Mouse (Mus musculus) liver, postnatal 0 days (tissue): Measurements from ENCODE around the gene Rpl10a. TPM values are rescaled to one million over a fixed set of nuclear protein-coding genes. Genes with fewer than 3 reads are reported as not detected.

Experiments
- ATAC-seq: fragments of 200-750 bp; cut with Nextera tagmentation; 2 replicates; pipeline ENCODE4 v1.8.0; 2017; ENCODE audit warnings: mild to moderate bottlenecking, moderate library complexity
- DNase-seq: peaks from one replicate; pipeline ENCODE4 v3.0.0-alpha.2; 2016
- H3K27ac ChIP-seq: fragments of 300-500 bp; sonication (generic); 2 replicates; pipeline ENCODE4 v1.5.1; 2014; ENCODE audit warnings: antibody characterized with exemption, moderate library complexity, mild to moderate bottlenecking, low read depth
- H3K27me3 ChIP-seq: fragments of 300-500 bp; sonication (generic); 2 replicates; pipeline ENCODE4 v1.6.1; 2014; ENCODE audit warnings: low read length, control low read depth, mixed read lengths; ENCODE audit not compliant: insufficient read depth
- H3K36me3 ChIP-seq: fragments of 300-500 bp; sonication (generic); replicated peaks from 2 replicates; pipeline ENCODE4 v1.6.1; 2014; ENCODE audit warnings: mild to moderate bottlenecking, control low read depth, low read length, moderate library complexity, mixed read lengths; ENCODE audit not compliant: insufficient read depth
- H3K4me1 ChIP-seq: fragments of 300-500 bp; sonication (generic); 2 replicates; pipeline ENCODE4 v1.6.1; 2014; ENCODE audit warnings: antibody characterized with exemption, mild to moderate bottlenecking, control low read depth; ENCODE audit not compliant: insufficient read depth
- H3K4me2 ChIP-seq: fragments of 300-500 bp; sonication (generic); 2 replicates; pipeline ENCODE4 v1.6.1; 2014; ENCODE audit warnings: low read depth, mild to moderate bottlenecking, low read length, moderate library complexity, mixed read lengths
- H3K4me3 ChIP-seq: fragments of 300-500 bp; sonication (generic); 2 replicates; pipeline ENCODE4 v1.5.1; 2014; ENCODE audit warnings: low read depth, low read length
- H3K9ac ChIP-seq: fragments of 300-500 bp; sonication (generic); replicated peaks from 2 replicates; pipeline ENCODE4 v1.6.1; 2014; ENCODE audit warnings: mild to moderate bottlenecking, moderate library complexity
- H3K9me3 ChIP-seq: fragments of 300-500 bp; sonication (generic); 2 replicates; pipeline ENCODE4 v1.6.1; 2016; ENCODE audit warnings: mild to moderate bottlenecking, control low read depth, low read length, mixed read lengths
- CTCF ChIP-seq: sonication (generic); IDR thresholded peaks from 2 replicates; pipeline ENCODE4 v1.5.1; 2016; ENCODE audit warnings: antibody characterized with exemption, low read depth
- EP300 ChIP-seq: IDR thresholded peaks from 2 replicates; pipeline ENCODE4 v1.6.1; 2016; ENCODE audit warnings: antibody characterized with exemption, low read depth, mild to moderate bottlenecking
- WGBS: fragments of 180-500 bp; shearing (Covaris S2); extraction: QIAGEN DNeasy Blood & Tissue Kit; methylation state at CpG from one replicate; pipeline ENCODE4 v1.1.7; 2014; ENCODE audit not compliant: insufficient replicate concordance; 5-methylcytosine and 5-hydroxymethylcytosine counted together
- polyA plus RNA-seq: library from polyadenylated mRNA; unstranded; fragments of >200 nt; fragmentation: Nextera tagmentation; extraction: Ambion mirVana; gene quantifications from 2 replicates; pipeline ENCODE4 v1.2.1, GENCODE M21; 2015

Gene Rpl10a
- polyA plus RNA-seq, 1 experiment from 2014 or later: 296 TPM

DNA sequence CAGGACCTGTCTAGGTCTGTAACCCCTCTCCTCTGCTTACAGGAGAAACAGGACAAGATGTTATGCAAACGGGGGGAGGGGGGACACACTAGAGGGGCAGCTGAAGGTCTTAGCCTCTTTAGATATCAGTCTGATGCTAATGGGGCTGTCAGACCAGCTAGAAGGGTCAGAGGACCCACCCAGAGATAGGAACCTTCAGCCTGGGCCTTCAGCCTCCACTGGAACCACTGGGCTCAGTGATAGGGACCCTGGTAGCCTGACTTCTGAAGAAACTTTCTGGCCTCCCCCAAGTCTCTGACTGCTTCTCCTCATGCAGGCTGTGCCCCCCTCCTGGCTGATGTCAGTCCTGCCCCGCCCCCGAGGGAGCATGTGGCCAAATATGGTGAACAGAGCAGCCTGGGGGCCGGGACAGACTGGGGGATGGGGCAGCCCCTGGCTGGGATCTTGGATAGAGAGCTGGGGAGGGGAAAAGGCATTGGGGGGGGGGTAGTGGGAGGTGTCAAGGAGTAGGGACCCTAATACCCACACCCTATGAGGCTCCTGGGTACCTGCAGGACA is 15.9 kb downstream of the Rpl10a start:
- WGBS: 54% methylated on average over 4 of the region's 4 CpGs
- no peak overlapping the region for H3K9ac ChIP-seq
- H3K4me3 ChIP-seq: no peak overlapping the region
- DNase-seq: no peak
- ATAC-seq: no peak
- H3K4me2 ChIP-seq: no peak overlapping the region
- H3K27ac ChIP-seq: no peak overlapping the region
- H3K9me3 ChIP-seq: no peaks in the 10 kb centered on the region
- no peaks in the 10 kb centered on the region for H3K36me3 ChIP-seq
- TF ChIP-seq CTCF: no peak
- no peak for TF ChIP-seq EP300
- H3K4me1 ChIP-seq: peaks cover 16% of the 10 kb centered on the region
- 0 out of 2 replicates have a peak, but pooled peaks cover 3% of the 10 kb centered on the region for H3K27me3 ChIP-seq

DNA sequence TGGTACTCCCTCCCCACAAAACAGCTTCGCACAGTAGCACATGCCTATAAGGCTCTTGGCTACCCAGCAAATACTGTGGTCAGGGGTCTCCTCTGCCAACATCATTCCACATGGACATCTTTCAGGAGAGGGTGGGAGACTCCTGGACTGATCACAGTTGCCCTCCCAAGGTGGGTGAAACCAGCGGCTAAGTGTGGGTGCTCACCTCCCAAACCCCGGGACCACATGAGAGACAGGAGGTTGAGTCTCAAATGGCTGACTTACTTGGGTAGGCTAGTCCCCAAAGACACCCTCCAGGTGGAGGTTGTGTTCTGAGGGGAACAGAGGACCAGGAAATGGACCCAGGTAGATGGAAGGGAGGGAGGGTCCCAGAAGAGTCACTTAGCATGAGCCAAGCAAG is 16.4 kb downstream of the Rpl10a start:
- DNase-seq (no peak), ATAC-seq (no peak)
- Histone ChIP-seq H3K9ac (no peak overlapping the region), H3K9me3 (no peaks in the 10 kb centered on the region), H3K4me2 (no peak overlapping the region), H3K4me3 (no peak overlapping the region), H3K27ac (no peak overlapping the region), H3K36me3 (no peaks in the 10 kb centered on the region), H3K27me3 (peaks cover 7% of the 10 kb centered on the region), H3K4me1 (peaks cover 18% of the 10 kb centered on the region)
- WGBS: 72% methylated on average over 3 of the region's 3 CpGs
- TF ChIP-seq EP300 (no peak), CTCF (no peak)

DNA sequence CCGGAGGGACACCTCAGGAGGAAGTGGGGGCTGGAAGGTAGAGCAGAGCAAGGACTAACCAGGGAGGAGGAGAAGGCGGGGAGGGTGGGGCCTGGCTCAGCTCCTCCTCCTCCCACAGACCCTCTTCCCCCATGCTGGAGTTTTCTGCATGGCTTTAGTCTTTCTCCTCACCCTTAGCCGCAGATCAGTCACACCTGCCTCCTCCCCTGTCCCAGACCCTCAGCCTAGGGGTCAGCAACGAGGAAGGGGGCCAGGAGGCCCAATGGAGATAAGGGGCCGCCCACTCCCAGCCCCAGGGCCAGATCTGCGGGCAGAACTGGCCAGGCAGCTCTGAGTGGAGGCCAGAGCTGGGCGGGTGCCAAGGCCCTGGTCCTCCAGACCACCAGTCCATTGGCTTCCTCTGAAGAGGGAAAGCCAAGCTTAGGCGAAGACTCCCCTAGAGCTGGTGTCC is 17.0 kb downstream of the Rpl10a start:
- Histone ChIP-seq H3K36me3 (no peaks in the 10 kb centered on the region), H3K9ac (no peak overlapping the region), H3K27me3 (peaks cover 13% of the 10 kb centered on the region), H3K27ac (no peak overlapping the region), H3K4me3 (no peak overlapping the region), H3K4me2 (no peak overlapping the region; the same call in 1 of the 2 replicates), H3K4me1 (peaks cover 18% of the 10 kb centered on the region), H3K9me3 (no peaks in the 10 kb centered on the region)
- WGBS: 21% methylated on average over 5 of the region's 8 CpGs
- ATAC-seq: no peak
- TF ChIP-seq CTCF: no peak
- DNase-seq: no peak

DNA sequence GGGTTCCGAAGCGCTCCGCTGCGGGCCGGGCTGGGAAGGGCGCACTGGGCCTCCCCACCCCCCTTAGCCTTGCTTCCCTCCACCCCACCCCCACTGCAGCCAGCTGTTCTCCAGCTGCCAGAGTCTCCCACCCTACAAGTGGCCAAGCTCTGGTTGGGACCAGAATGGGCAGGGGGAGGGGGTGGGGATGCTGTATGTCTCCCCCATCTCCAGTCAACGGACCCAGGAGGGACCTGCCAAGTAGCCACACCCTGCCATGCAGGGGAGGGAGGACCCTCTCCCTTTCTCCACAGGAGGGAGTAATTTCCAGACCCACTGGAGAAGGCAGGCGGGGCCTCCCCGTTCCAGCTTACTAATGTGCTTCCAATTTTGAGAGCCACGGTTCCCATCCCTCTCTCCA is 17.6 kb downstream of the Rpl10a start:
- no peak overlapping the region for H3K4me2 ChIP-seq
- no peaks in the 10 kb centered on the region for H3K36me3 ChIP-seq
- H3K9me3 ChIP-seq: no peaks in the 10 kb centered on the region
- ATAC-seq (no peak), DNase-seq (no peak)
- no peak overlapping the region for H3K4me3 ChIP-seq
- 40% methylated on average over 9 of the region's 10 CpGs for WGBS
- no peak overlapping the region for H3K27ac ChIP-seq
- peaks cover 16% of the 10 kb centered on the region for H3K4me1 ChIP-seq
- H3K9ac ChIP-seq: no peak overlapping the region
- TF ChIP-seq CTCF (no peak), EP300 (no peak)
- peaks cover 16% of the 10 kb centered on the region for H3K27me3 ChIP-seq

DNA sequence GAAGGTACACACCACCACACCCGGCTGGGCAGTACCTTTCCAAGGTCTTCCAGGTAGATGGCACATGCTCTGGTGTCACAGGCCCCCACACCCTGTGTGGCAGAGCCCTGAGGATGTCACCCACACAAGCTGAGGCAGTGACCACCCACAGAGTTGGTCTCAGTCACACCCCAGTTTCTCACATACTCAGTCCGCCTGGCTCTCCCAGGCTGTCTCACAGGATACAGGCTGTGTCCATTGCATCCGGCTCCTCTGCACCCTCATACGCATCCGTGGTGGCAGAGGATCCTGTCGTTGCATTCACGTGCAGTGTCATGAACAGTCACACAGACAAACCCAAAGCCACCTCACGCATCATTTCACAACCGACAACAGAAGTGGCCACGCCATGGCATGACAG is 19.1 kb downstream of the Rpl10a start:
- no peaks in the 10 kb centered on the region for H3K9me3 ChIP-seq
- no peak overlapping the region for H3K27ac ChIP-seq
- no peak for DNase-seq
- no peak overlapping the region for H3K4me3 ChIP-seq
- no peak overlapping the region for H3K4me2 ChIP-seq
- no peak for TF ChIP-seq CTCF
- TF ChIP-seq EP300: no peak
- H3K9ac ChIP-seq: no peak overlapping the region
- 80% methylated on average over 10 of the region's 10 CpGs for WGBS
- H3K4me1 ChIP-seq: peaks cover 21% of the 10 kb centered on the region
- peaks cover 29% of the 10 kb centered on the region for H3K27me3 ChIP-seq
- no peak for ATAC-seq
- H3K36me3 ChIP-seq: no peaks in the 10 kb centered on the region

DNA sequence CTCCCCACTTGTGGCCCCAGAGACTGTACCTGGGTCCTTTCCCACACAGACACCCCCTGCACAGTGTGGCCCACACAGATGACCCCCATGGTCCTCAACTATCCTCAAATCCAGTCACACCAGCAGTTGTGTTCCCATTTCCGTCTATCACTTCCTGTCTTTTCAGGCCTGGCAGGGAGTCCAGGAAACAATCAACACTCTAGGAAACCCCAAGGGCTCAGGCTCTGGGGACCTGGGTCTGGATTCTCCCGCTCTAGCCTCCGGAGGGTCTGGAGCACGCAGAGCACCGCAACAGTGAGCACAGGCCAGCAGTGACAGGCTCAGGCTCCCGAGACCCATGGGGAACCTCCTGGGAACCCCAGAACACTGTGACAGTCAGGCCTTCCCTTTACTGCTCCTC is 19.9 kb downstream of the Rpl10a start:
- H3K4me2 ChIP-seq: peak overlapping the region; percentile 22; the same call in 1 of the 2 replicates
- peaks cover 32% of the 10 kb centered on the region for H3K27me3 ChIP-seq
- 44% methylated on average over 6 of the region's 6 CpGs for WGBS

More for the DNA sequence above, 19.9 kb downstream of the Rpl10a start:
- H3K4me3 ChIP-seq: no peak overlapping the region
- ATAC-seq (no peak), DNase-seq (no peak)
- TF ChIP-seq CTCF (no peak), EP300 (no peak)
- H3K36me3 ChIP-seq: no peaks in the 10 kb centered on the region
- H3K9ac ChIP-seq: no peak overlapping the region
- H3K9me3 ChIP-seq: no peaks in the 10 kb centered on the region
- no peak overlapping the region for H3K27ac ChIP-seq
- H3K4me1 ChIP-seq: peaks cover 21% of the 10 kb centered on the region
